Mouse (Mus musculus) gastrocnemius, adult 18-20 months (tissue): ENCODE results near the gene Pcif1. TPM values are rescaled to one million over a fixed set of nuclear protein-coding genes. Genes with fewer than 3 reads are reported as not detected.
"Not testable (repeated sequence)": the region's sequence is repeated elsewhere in the genome, so short reads cannot be mapped to it uniquely, and the experiment has no call there.

Experiments used
- DNase-seq: peaks from one replicate; pipeline ENCODE4 v3.0.0; 2021; ENCODE audit warnings: low spot score
- long read RNA-seq, 2 experiments: library from polyadenylated mRNA; stranded (forward); transcript quantifications; one replicate each; pipeline ENCODE4 v2.0.0; 2021
- total RNA-seq, 2 experiments: library from RNA; stranded (reverse); gene quantifications; 2 replicates each; pipeline ENCODE4 v1.2.3; 2021

The Pcif1 gene
- total RNA-seq: 10 to 100 TPM; 26.3 to 28.6 TPM
- long read RNA-seq, experiment 1, full-length matches to known transcripts: 46 of 56 reads
- long read RNA-seq, experiment 1, partial matches to known transcripts: 3 of 56 reads
- long read RNA-seq, experiment 1, other reads (novel, unspliced or antisense): 7 of 56 reads
- long read RNA-seq, experiment 2, full-length matches to known transcripts: 21 of 32 reads
- long read RNA-seq, experiment 2, partial matches to known transcripts: 3 of 32 reads
- long read RNA-seq, experiment 2, other reads (novel, unspliced or antisense): 8 of 32 reads

- peak; percentile 94 for DNase-seq
Measured at GRCm38 (mm10) chr2:164879228-164879567, at the start of gene Pcif1. Gene Pcif1, plus strand, starts transcription at chr2:164879304.

- DNase-seq: no peak
Measured at GRCm38 (mm10) chr2:164831029-164831428, 48.1 kb upstream of the Pcif1 start.

GRCm38 (mm10) chr2:164832032-164832747, 46.9 kb upstream of the Pcif1 start:
- DNase-seq: peak; percentile 10

- DNase-seq: peak; percentile 83
Measured at GRCm38 (mm10) chr2:164832748-164833301, 46.3 kb upstream of the Pcif1 start, which contains the start of gene Ctsa. Gene Ctsa, plus strand, starts transcription at chr2:164832873.

- peak; percentile 91 for DNase-seq
Measured at GRCm38 (mm10) chr2:164833314-164833959, 45.7 kb upstream of the Pcif1 start, which contains the start of gene Neurl2. Gene Neurl2, minus strand, starts transcription at chr2:164833456.

GRCm38 (mm10) chr2:164834531-164834930, 44.6 kb upstream of the Pcif1 start:
- DNase-seq: peak; percentile 13

- no peak for DNase-seq
Measured at GRCm38 (mm10) chr2:164835164-164835563, 43.9 kb upstream of the Pcif1 start.

- DNase-seq: no peak
Measured at GRCm38 (mm10) chr2:164845782-164846181, 33.3 kb upstream of the Pcif1 start.

- DNase-seq: no peak
Measured at GRCm38 (mm10) chr2:164850061-164850460, 29.0 kb upstream of the Pcif1 start.

- DNase-seq: not testable (repeated sequence)
Measured at GRCm38 (mm10) chr2:164855572-164855971, 23.5 kb upstream of the Pcif1 start.

GRCm38 (mm10) chr2:164856309-164857100, 22.6 kb upstream of the Pcif1 start:
- DNase-seq: no peak

GRCm38 (mm10) chr2:164857101-164857821, 21.8 kb upstream of the Pcif1 start, which contains the start of gene Pltp:
Gene Pltp, minus strand, starts transcription at chr2:164857711.
- no peak for DNase-seq

GRCm38 (mm10) chr2:164857842-164858553, 21.1 kb upstream of the Pcif1 start:
- no peak for DNase-seq

- DNase-seq: no peak
Measured at GRCm38 (mm10) chr2:164859155-164859554, 19.9 kb upstream of the Pcif1 start.

GRCm38 (mm10) chr2:164859640-164860432, 19.3 kb upstream of the Pcif1 start:
- DNase-seq: no peak

- DNase-seq: no peak
Measured at GRCm38 (mm10) chr2:164861094-164861493, 18.0 kb upstream of the Pcif1 start.

- DNase-seq: peak; percentile 75
Measured at GRCm38 (mm10) chr2:164862179-164862861, 16.8 kb upstream of the Pcif1 start.

- not testable (repeated sequence) for DNase-seq
Measured at GRCm38 (mm10) chr2:164863411-164863810, 15.7 kb upstream of the Pcif1 start.
